Comparison of ENCODE assay signal across 14 mouse cellular contexts in the genomic region with DNA sequence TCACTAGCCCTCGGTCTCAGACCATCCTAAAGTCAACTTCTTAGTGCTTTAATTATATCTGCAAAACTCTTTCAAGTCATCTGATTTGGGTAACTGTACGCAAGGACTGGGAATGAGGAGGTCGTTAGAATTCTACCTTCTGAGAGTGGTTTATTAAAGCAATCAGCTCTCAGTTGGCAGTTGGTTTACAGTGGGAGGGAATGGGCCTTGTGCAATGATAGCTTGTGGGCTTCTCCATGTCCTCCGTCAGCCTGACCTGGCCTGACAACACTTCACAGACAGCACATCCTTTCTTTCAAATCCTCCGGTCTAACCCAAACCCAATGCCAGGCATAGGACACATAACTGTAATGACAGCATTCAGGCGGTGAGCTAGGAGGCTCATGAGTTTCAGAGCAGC.
"Had no signal": no experiment of that assay in that cellular context is flagged by ENCODE, and none has a peak within 500 bp of the region (broad histone marks: within the 10 kb centered on the region; RNA-seq: fewer than 3 reads in every experiment).

No protein-coding gene starts in this region.

- DNase-seq: gastrocnemius, postnatal 14 days; gastrocnemius, postnatal 36 days; heart, postnatal 10 days; heart, postnatal 4 days; kidney, adult 18-20 months; kidney, adult 8-10 months; kidney, postnatal 10 days; kidney, postnatal 25 days; kidney, postnatal 4 days; liver had no signal

- ATAC-seq: hindbrain, embryonic 16.5 days; inflammation-experienced regulatory T-cells, adult 6 months; intestine, embryonic 15.5 days; intestine, postnatal 0 days had no signal
